Mouse (Mus musculus) CH12.LX (cell line): Measurements from ENCODE around the gene Ptprcap.
A peak's percentile ranks its signal among the peaks of the same experiment; 100 is the strongest.

Experiments used
- CTCF ChIP-seq, 2 experiments: IDR thresholded peaks in 1 of 2; conservative IDR thresholded peaks in 1 of 2; 2 replicates each; pipeline ENCODE4 v1.5.1; 2011 to 2012; ENCODE audit warnings: low read depth in 2 of 2, low read length in 2 of 2, improper control_type of control experiment in 1 of 2, inconsistent platforms in 1 of 2, mild to moderate bottlenecking in 1 of 2, moderate library complexity in 1 of 2
- EP300 ChIP-seq: IDR thresholded peaks from 2 replicates; pipeline ENCODE4 v1.6.1; 2011; ENCODE audit warnings: low read length, improper control_type of control experiment
- NRF1 ChIP-seq: IDR thresholded peaks from 2 replicates; pipeline ENCODE4 v1.6.1; 2014; ENCODE audit warnings: low read depth, mild to moderate bottlenecking, inconsistent platforms, low read length, improper control_type of control experiment, moderate library complexity
- POLR2A ChIP-seq: IDR thresholded peaks from 2 replicates; pipeline ENCODE4 v1.6.1; 2011; ENCODE audit warnings: low read depth, mild to moderate bottlenecking, improper control_type of control experiment, low read length
- SIN3A ChIP-seq: IDR thresholded peaks from 2 replicates; pipeline ENCODE4 v1.6.1; 2012; ENCODE audit warnings: low read length, improper control_type of control experiment, inconsistent platforms

GRCm38 (mm10) chr19:4154437-4155222 lies 1.2 kb downstream of the Ptprcap start:
- 0 out of 2 replicates have a peak, but pooled peaks have one; percentile 38 for TF ChIP-seq NRF1
- peak; percentile 90 for TF ChIP-seq POLR2A
- TF ChIP-seq EP300: peak; percentile 73; the same call in 1 of the 2 replicates
- TF ChIP-seq CTCF (conservative IDR thresholded peaks at IDR 0.05 in 1 of 2, IDR thresholded peaks at IDR 0.05 in 1 of 2; ENCODE audit: low read depth in 2 of 2, low read length in 2 of 2): no peak
- TF ChIP-seq SIN3A: peak; percentile 81; the same call in 1 of the 2 replicates
